Mouse (Mus musculus) stomach, postnatal 0 days (tissue): ENCODE results near the gene Cdc14a.

ENCODE experiments used
- CTCF ChIP-seq: IDR thresholded peaks from 2 replicates; pipeline ENCODE4 v1.5.1; 2016; ENCODE audit warnings: antibody characterized with exemption, low read depth, mild to moderate bottlenecking, moderate library complexity
- EP300 ChIP-seq: optimal IDR thresholded peaks from 2 replicates; pipeline ENCODE3; 2016; ENCODE audit warnings: antibody characterized with exemption

DNA sequence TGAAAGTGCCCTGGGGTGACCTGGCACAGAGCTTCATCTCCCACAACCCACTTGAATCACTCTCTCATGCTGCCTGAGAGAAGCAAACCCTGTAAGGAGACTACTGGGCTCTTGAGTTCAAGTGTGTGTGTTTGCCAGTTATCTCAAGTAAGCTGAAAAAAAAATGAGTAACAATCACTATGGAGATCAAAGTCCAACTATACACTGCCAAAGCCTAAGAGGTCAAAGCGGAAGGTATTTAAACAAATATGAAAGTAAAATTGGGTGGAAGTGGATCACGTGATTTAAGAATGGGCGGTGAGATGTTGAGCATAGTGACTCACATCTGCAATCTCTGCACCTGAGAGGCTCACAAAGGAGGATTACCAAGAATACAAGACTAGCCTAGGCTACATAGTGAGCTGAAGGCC is 9.4 kb downstream of the Cdc14a start:
- TF ChIP-seq CTCF (no peak), EP300 (no peak)
